Mouse (Mus musculus) adrenal gland, postnatal 14 days (tissue): ENCODE results near the gene Cldn4. TPM values are rescaled to one million over a fixed set of nuclear protein-coding genes. Genes with fewer than 3 reads are reported as not detected.
"Not testable (repeated sequence)": the region's sequence is repeated elsewhere in the genome, so short reads cannot be mapped to it uniquely, and the experiment has no call there.

ENCODE experiments used
- DNase-seq: peaks from one replicate; pipeline ENCODE4 v3.0.0; 2021; ENCODE audit warnings: mixed read lengths
- long read RNA-seq, 2 experiments: library from polyadenylated mRNA; stranded (forward); transcript quantifications; one replicate each; pipeline ENCODE4 v2.0.0; 2021
- total RNA-seq: library from RNA; stranded (reverse); gene quantifications from 2 replicates; pipeline ENCODE4 v1.2.3, GENCODE M21; 2021

Cldn4 gene
- total RNA-seq = not detected in 2 replicates
- long read RNA-seq, experiment 1, partial matches to known transcripts = 0 of 3 reads
- long read RNA-seq, experiment 1, other reads (novel, unspliced or antisense) = 0 of 3 reads
- long read RNA-seq, experiment 2 = 0 reads

- no peak for DNase-seq
Measured at GRCm38 (mm10) chr5:134946857-134947255, at the start of gene Cldn4. Gene Cldn4, minus strand, starts transcription at chr5:134946934.

DNA sequence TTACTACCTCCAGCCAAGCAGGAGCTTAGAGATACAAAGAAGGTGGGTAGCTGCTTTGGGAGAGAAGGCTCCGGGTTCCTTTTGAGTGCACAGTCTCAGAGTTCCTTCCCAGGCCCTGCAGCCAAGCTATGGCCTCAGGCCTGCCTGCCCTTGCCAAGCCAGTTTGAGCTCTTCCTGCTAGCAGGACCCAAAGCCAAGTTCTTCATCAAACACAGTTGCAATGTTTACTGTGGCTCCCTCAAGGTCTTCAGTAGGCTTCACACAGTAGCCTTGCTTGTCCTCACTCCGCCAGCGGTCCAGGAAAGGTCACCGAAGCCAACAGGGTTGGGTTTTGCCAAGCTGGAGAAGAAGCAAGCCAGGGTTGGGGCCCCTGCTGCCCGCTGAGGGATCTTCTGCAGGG lies 45.8 kb upstream of the Cldn4 start:
- DNase-seq = peak; percentile 52

GRCm38 (mm10) chr5:134989741-134990140 lies 43.0 kb upstream of the Cldn4 start:
- DNase-seq = no peak

DNA sequence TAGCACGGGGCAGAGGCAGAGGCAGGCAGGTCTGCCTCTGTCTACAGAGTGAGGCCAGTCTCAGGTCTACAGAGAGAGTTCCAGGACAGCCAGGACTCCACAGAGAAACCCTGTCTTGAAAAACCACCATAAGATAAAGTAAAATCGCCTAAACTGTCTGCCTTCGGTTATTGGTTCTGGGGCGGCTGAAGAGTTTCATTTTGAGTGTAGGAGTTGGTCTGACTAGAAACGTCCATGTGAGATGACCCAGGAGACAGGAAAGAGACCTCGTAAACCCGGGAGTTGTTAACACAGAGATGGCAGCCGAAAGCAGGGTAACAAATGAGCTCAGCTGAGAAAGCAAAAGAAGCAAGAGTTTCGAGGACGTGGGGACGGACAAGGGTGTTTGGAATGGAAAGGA lies 42.4 kb upstream of the Cldn4 start:
- DNase-seq = no peak

DNA sequence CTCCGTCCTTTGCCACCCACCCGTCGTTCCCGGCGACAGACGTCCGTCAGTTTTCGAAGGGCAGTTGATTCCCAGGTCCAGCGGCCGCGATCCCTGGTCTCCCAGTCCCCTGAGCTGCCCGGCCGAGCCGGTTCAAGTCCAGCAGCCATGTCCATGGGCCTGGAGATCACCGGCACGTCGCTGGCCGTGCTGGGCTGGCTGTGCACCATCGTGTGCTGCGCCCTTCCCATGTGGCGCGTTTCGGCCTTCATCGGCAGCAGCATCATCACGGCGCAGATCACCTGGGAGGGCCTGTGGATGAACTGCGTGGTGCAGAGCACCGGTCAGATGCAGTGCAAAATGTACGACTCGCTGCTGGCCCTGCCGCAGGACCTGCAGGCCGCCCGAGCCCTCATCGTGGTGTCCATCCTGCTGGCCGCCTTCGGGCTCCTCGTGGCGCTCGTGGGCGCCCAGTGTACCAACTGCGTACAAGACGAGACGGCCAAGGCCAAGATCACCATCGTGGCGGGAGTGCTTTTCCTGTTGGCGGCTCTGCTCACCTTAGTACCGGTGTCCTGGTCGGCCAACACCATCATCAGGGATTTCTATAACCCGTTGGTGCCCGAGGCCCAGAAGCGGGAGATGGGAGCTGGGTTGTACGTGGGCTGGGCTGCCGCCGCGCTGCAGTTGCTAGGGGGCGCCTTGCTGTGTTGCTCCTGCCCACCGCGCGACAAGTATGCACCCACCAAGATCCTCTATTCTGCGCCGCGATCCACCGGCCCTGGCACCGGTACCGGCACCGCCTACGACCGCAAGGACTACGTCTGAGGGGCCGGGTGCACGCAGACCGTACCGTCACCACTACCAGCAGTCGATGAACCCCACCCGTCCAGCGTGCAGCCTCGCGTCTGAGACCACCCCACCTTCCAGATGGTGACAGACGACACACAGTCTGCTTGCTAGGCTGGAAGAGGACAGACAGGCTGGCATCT lies 39.8 kb upstream of the Cldn4 start:
- DNase-seq = no peak

DNA sequence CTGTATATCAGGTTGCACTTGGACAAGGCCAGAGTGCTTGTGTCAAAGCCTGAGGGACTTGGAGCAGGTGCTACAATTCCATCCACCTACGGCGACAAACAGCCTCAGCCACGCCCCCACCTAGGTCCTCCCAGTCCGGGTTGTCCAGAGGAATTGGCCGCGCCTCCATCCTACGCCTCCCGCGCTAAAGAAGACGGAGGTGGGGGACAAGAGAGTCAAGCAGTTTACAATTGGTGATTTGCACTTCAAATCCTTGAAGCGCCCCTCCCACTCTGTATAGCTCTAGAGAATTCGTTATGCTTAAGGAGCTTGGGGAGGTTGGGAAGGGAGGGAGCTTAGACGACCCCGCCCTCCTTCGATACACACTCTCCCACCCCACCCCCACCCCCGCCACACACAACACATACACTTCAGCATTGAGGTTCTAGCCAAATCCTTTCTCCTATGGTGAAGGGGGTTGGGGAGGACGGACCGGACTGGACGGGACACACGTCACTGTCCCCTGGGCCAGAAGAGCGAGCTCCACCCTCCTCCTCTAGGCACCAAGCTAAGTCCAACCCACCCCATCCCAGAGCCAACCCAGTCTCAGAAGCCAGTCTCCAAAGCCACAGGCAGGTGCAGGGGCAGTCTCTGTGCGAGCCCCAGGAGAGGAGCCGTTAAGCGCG lies 39.0 kb upstream of the Cldn4 start, which contains the start of gene Cldn3:
Cldn3 (plus strand) TSS at position 582 of the 665 bp plus-strand sequence.
- DNase-seq = peak; percentile 62

- DNase-seq = no peak
Measured at GRCm38 (mm10) chr5:134983771-134984170, 37.0 kb upstream of the Cldn4 start.

GRCm38 (mm10) chr5:134983111-134983510 lies 36.4 kb upstream of the Cldn4 start:
- DNase-seq = no peak

DNA sequence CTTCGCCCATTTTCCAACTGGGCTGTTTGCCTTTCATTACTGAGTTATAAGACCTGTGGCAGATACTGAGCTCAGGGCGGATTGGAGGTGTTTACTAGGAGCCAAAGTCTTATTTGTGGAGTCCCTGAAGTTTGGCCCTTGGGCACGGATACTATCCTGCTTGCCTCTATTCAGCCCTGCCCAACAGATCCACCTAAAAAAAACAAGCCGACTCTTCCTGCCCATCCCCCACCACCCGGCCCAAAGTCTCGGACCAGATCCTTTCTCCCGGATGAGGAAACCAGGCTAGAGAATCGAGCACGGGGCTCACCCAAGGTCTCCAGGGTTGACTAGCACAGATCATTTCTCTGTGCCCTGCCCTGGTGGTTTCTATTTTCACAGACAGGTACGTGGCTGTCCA lies 34.4 kb upstream of the Cldn4 start:
- DNase-seq = no peak

DNA sequence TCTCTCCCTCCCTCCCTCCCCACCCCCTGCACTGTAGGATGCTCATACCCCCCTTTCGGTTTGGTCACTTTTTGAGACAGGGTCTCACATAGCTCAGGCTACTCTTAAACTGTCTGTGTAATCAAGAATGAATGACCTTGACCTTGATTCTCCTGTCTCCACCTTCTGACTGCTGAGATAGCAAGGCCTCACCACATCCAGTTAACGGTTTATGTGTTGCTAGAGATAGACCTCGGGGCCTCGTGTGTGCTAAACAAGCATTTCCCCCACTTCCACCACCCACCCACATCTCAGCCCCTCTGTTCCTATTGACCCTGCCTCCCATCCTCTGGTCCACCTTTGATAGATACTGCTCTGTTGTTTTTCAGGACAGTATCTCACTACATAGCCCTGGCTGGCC lies 31.1 kb upstream of the Cldn4 start:
- DNase-seq = no peak

DNA sequence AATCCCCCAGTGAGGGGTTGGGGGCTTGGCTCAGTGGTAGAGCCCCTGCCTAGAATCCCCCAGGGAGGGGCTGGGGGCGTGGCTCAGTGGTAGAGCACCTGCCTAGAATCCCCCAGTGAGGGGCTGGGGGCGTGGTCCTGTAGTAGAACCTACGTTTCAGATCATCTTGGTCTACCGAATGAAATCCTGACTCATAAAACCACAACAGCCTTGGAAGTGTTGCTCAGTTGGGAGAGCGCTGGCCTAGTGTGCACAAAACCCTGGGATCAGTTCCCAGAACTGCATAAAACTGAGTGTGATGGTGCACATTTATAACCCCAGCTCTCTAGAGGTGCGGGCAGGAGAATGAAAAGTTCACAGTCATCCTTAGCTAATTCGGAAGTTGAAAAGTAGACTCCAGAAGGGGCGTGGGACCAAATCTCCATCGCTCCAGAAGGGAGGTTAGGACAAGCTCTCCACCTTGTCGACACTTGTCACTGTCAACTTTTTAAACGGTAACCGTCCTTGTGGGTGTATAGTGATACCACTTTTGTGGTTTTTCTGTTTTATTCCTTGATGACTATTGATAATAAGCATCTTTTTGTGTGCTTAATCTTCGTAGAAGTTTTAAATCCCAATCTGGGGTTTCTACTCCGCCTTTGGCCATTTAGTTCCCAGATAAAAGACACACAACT lies 30.0 kb upstream of the Cldn4 start:
- no peak for DNase-seq

DNA sequence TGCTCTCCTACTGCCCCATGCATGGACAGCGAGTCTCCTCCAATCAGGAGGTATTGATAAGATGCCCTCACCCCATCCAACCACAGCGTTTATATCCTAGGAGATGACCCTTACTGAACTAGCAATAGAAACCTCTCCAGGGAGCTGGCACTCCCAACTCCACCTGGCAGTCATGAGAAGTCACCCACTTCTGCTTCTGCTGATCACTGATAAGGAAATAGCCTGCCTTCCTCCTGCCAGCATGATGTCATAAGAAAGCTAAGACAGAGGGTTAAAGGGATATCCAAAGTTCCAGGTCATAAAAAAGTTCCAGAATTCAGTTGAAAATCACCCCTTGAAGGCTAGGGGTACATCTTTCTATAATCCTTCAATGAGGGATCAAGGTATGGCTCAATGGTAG lies 29.4 kb upstream of the Cldn4 start:
- DNase-seq = no peak

DNA sequence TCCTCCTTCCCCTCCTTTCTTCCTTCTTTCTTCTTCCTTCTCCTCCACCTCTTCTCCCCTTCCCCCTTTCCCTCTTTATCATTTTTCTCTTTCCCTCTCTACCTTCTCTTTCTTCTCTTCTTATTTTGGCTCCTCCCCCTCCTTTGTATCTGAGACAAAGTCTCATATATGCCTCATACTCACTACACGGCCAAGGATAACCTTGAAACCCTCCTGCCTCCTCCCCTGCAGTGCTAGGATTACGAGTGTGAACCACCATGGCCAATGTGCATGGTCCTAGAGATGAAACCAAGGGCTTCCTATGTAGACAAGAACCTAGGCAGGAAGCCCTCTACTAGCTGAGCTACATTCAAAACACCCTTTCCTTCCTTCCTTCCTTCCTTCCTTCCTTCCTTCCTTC lies 28.2 kb upstream of the Cldn4 start:
- DNase-seq = no peak

DNA sequence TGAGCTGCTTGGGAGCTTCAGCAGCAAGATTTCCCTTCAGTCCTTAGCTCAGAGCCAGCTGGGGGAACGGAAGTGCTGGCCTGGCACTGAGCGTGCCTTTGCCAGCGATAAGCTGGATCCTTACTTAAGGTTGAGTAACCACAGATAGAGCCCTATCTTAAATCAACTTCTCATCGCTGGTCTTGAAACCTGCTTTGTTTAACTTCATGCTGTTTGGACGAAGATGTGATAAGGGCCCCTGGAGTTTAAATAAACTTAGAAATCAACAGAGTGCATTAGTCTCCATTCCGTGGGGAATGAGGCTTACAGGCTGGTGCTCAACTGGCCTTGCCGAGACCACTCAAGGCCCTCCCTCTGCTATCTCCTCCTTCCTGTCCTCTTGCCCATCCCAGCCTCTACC lies 27.6 kb upstream of the Cldn4 start:
- DNase-seq = no peak

DNA sequence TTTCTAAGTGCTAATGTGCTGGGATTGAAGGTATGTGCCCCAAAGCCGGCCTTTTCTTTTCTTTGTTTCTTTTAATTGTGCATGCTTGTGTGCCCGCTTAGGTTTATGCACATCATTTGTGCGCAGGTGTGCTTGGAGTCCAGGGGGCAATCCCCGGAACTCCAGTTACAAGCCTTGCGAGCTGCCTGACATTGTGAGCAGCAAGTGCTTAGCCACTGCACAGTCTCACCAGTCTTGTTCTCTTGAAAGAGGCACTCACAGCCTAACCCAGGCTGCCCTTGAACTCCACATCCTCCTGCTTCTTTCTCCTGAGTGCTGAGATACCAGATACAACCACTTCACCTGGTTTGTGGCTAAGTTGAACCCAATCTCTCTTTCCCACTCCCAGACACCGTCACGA lies 26.8 kb upstream of the Cldn4 start:
- DNase-seq = no peak

GRCm38 (mm10) chr5:134973081-134973480 lies 26.3 kb upstream of the Cldn4 start:
- no peak for DNase-seq

- no peak for DNase-seq
Measured at GRCm38 (mm10) chr5:134970671-134971070, 23.9 kb upstream of the Cldn4 start.

GRCm38 (mm10) chr5:134967164-134967944 lies 20.6 kb upstream of the Cldn4 start:
- DNase-seq = no peak

DNA sequence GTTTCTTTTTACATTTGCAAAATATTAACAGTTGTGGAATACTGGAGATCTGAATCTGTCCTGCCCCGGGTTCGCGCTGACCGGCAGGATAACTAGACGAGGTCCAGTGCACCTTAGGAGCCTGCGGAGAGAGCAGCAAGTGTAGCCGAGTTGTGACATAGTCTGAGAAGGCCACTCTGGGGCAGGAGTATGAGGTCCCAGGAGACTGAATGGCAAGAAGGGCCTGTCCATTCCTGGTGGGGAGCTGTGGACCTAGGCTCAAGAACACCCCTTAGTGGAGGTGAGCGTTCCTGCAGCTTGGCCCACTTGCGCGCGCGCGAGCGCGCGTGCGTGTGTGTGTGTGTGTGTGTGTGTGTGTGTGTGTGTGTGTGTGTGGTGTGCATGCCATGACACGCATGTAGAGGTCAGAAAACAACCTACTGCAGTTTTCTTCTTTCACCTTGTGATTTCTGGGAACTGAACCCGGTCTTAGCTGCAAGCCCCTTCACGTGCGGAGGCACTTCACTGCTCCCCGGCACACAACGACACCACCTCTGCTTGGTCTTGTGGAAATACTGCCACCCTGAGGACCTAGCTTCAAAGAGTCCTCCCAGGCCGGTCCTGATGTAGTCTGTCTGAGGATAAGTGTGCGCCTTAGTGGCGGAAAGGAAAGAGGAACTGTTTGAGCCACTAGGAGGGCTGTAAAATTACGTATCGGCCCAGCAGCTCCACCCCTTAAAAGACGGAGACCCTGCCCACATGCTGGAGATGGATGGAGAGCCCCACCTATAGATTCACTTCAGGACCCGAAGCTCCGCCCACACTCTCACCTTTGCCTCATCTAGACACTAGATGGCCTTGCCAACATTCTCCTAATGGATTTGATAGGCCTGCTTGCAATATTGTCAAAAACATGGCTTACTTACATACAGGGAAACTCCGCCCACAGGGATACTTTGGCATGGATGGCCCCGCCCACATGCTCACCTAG lies 19.4 kb upstream of the Cldn4 start:
- DNase-seq = peak; percentile 72

- DNase-seq = peak; percentile 85
Measured at GRCm38 (mm10) chr5:134965473-134965851, 18.7 kb upstream of the Cldn4 start.

DNA sequence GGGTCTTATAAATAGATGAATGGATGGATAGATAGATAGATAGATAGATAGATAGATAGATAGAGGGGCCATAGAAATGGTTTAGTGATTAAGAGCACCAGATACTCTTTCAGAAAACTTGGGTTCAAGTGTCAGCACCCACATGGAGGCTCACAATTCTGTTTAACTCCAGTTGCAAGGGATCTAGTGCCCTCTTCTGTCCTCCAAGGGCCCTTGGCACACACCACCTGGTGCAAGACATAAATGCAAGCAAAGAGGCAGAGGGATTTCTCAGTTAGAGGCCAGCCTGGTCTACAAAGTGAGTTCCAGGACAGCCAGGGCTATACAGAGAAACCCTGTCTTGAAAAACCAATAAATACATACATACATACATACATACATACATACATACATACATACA lies 17.9 kb upstream of the Cldn4 start:
- not testable (repeated sequence) for DNase-seq
